Mouse (Mus musculus): Measurements from ENCODE around the gene Nuak2.

DNA sequence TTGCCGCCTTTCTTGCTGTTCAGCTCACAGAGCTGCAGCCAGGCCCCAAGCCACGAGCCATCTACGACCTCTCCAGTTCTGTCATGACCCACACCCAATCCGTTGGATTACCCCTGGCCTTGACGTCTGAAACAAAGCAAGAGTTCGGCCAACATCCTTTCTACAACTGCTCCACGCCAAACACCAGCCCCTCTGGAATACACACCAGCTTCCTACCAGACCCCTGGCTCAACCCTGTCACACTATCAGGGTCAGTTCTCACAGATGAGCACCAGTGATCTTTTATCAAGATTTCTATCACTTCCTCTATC is 61.1 kb downstream of the Nuak2 start:
- no peak for TF ChIP-seq CTCF (IDR thresholded peaks at IDR 0.05; ENCODE audit: low read depth, low read length)
- no peak for TF ChIP-seq EP300 (IDR thresholded peaks at IDR 0.05; ENCODE audit: insufficient read depth, low read depth, low read length)
